In genomic region chr6:124861802-124862201, GRCm38 (mm10) we compare ENCODE assay signal across 16 mouse cellular contexts. TPM values are rescaled to one million over a fixed set of nuclear protein-coding genes. Genes with fewer than 3 reads are reported as not detected.
DNase-seq lines count a peak whose midpoint lies in the region; ATAC-seq and TF ChIP-seq lines count a peak whose summit lies in the region.
"Had no signal": no experiment of that assay in that cellular context is flagged by ENCODE, and none has a peak within 500 bp of the region (broad histone marks: within the 10 kb centered on the region; RNA-seq: fewer than 3 reads in every experiment).

No protein-coding gene starts in this region.

- peaks cover 27% of the 10 kb centered on the region for H3K4me1 ChIP-seq in kidney, embryonic 14.5 days (ENCODE audit: control insufficient read depth, insufficient read depth, low read length)
- peaks cover 4% of the 10 kb centered on the region for H3K4me1 ChIP-seq in cortical plate, adult 2 months (ENCODE audit: control insufficient read depth, insufficient read depth, low read length)
- peaks cover 23% of the 10 kb centered on the region for H3K4me1 ChIP-seq in hindbrain, embryonic 11.5 days (replicated peaks; ENCODE audit: control insufficient read depth, insufficient read depth, low read length)
- peaks cover 79% of the 10 kb centered on the region for H3K4me1 ChIP-seq in midbrain, embryonic 15.5 days
- H3K4me1 ChIP-seq in stomach, postnatal 0 days (replicated peaks; ENCODE audit: control insufficient read depth, insufficient read depth) = no peaks in the 10 kb centered on the region

- WGBS in kidney, embryonic 14.5 days = 20% methylated on average over 3 of the region's 3 CpGs
- 33% methylated on average over 3 of the region's 3 CpGs for WGBS in hindbrain, embryonic 11.5 days
- 46% methylated on average over 3 of the region's 3 CpGs for WGBS in midbrain, embryonic 15.5 days
- WGBS in stomach, postnatal 0 days = 53% methylated on average over 3 of the region's 3 CpGs

- no peak for TF ChIP-seq POLR2A in cortical plate, adult 2 months (IDR thresholded peaks at IDR 0.05; ENCODE audit: extremely low read depth, insufficient read depth, low read length)

- H3K27ac ChIP-seq in kidney, embryonic 14.5 days (ENCODE audit: low read depth, low read length) = no peak overlapping the region
- H3K27ac ChIP-seq in cortical plate, adult 2 months (ENCODE audit: insufficient read depth, low read length) = peak overlapping the region; percentile 27
- H3K27ac ChIP-seq in hindbrain, embryonic 11.5 days (ENCODE audit: low read depth, low read length) = no peak overlapping the region
- H3K27ac ChIP-seq in midbrain, embryonic 15.5 days = peak overlapping the region; percentile 97
- H3K27ac ChIP-seq in stomach, postnatal 0 days (replicated peaks) = no peak overlapping the region
- H3K27ac ChIP-seq: embryonic facial prominence, embryonic 13.5 days; kidney, postnatal 0 days had no signal

- H3K27me3 ChIP-seq in kidney, embryonic 14.5 days (ENCODE audit: control insufficient read depth, insufficient read depth, low read length) = peaks cover 6% of the 10 kb centered on the region
- no peaks in the 10 kb centered on the region for H3K27me3 ChIP-seq in hindbrain, embryonic 11.5 days (ENCODE audit: control insufficient read depth, insufficient read depth, low read length)
- H3K27me3 ChIP-seq in midbrain, embryonic 15.5 days (replicated peaks) = no peaks in the 10 kb centered on the region
- no peaks in the 10 kb centered on the region; the same call in 1 of the 2 replicates for H3K27me3 ChIP-seq in stomach, postnatal 0 days (ENCODE audit: control insufficient read depth, insufficient read depth, low read length)

- DNase-seq in kidney, adult 9 months = no peak
- no peak for DNase-seq in hindbrain, embryonic 11.5 days (ENCODE audit: low spot score)
- no peak for DNase-seq in stomach, postnatal 0 days (ENCODE audit: low spot score)
- no peak for DNase-seq in adrenal gland, adult (ENCODE audit: inconsistent age in 2 of 2, low spot score in 1 of 2)
- DNase-seq in adrenal gland, adult 18-20 months (ENCODE audit: low spot score in 2 of 2) = no peak
- DNase-seq: adrenal gland, adult 8-10 months; lung, postnatal 10 days had no signal

- no peak for TF ChIP-seq CTCF in cortical plate, adult 2 months (IDR thresholded peaks at IDR 0.05; ENCODE audit: extremely low read depth, insufficient read depth, low read length)
- no peak for TF ChIP-seq CTCF in stomach, postnatal 0 days (IDR thresholded peaks at IDR 0.05; ENCODE audit: low read depth)

- no peak overlapping the region for H3K4me3 ChIP-seq in kidney, embryonic 14.5 days (ENCODE audit: low read length)
- H3K4me3 ChIP-seq in cortical plate, adult 2 months (ENCODE audit: insufficient read depth, low read length) = peak overlapping the region; percentile 92
- peak overlapping the region; percentile 8 for H3K4me3 ChIP-seq in hindbrain, embryonic 11.5 days (ENCODE audit: low read depth, low read length)
- H3K4me3 ChIP-seq in midbrain, embryonic 15.5 days = peak overlapping the region; percentile 81
- no peak overlapping the region for H3K4me3 ChIP-seq in stomach, postnatal 0 days (ENCODE audit: low read depth, low read length)

- no peak for ATAC-seq in kidney, embryonic 14.5 days (ENCODE audit: low FRiP score, low TSS enrichment)
- no peak for ATAC-seq in hindbrain, embryonic 11.5 days (ENCODE audit: low FRiP score)
- no peak for ATAC-seq in midbrain, embryonic 15.5 days (replicated peaks)
- ATAC-seq in stomach, postnatal 0 days (ENCODE audit: low FRiP score, low TSS enrichment) = no peak
- ATAC-seq: CD4-positive, CD25-positive, alpha-beta regulatory T cell, adult 4 months; Patski had no signal

- H3K36me3 ChIP-seq in kidney, embryonic 14.5 days (ENCODE audit: control insufficient read depth, insufficient read depth, low read length) = no peaks in the 10 kb centered on the region
- no peaks in the 10 kb centered on the region for H3K36me3 ChIP-seq in hindbrain, embryonic 11.5 days (ENCODE audit: control insufficient read depth, insufficient read depth, low read length)
- H3K36me3 ChIP-seq in midbrain, embryonic 15.5 days (replicated peaks) = no peaks in the 10 kb centered on the region
- H3K36me3 ChIP-seq in stomach, postnatal 0 days (ENCODE audit: control insufficient read depth, insufficient read depth, low read length) = no peaks in the 10 kb centered on the region
- H3K36me3 ChIP-seq: embryonic facial prominence, embryonic 13.5 days had no signal

- H3K9me3 ChIP-seq in kidney, embryonic 14.5 days (ENCODE audit: control insufficient read depth, low read length) = no peaks in the 10 kb centered on the region
- no peaks in the 10 kb centered on the region for H3K9me3 ChIP-seq in hindbrain, embryonic 11.5 days (ENCODE audit: control insufficient read depth, low read length)
- no peaks in the 10 kb centered on the region for H3K9me3 ChIP-seq in midbrain, embryonic 15.5 days
- H3K9me3 ChIP-seq in stomach, postnatal 0 days (ENCODE audit: control insufficient read depth, low read length) = no peaks in the 10 kb centered on the region
- H3K9me3 ChIP-seq: embryonic facial prominence, embryonic 13.5 days had no signal

- no peak for TF ChIP-seq EP300 in stomach, postnatal 0 days (optimal IDR thresholded peaks at IDR 0.05)

- no peak overlapping the region for H3K4me2 ChIP-seq in kidney, embryonic 14.5 days (replicated peaks; ENCODE audit: low read depth, low read length)
- H3K4me2 ChIP-seq in hindbrain, embryonic 11.5 days (replicated peaks; ENCODE audit: low read depth, low read length) = peak overlapping the region; percentile 80
- peak overlapping the region; percentile 75 for H3K4me2 ChIP-seq in midbrain, embryonic 15.5 days
- H3K4me2 ChIP-seq in stomach, postnatal 0 days (replicated peaks; ENCODE audit: low read depth) = no peak overlapping the region

- H3K9ac ChIP-seq in kidney, embryonic 14.5 days (ENCODE audit: low read depth, low read length) = peak overlapping the region; percentile 12; the same call in 1 of the 2 replicates
- H3K9ac ChIP-seq in hindbrain, embryonic 11.5 days (ENCODE audit: low read depth, low read length) = peak overlapping the region; percentile 24; the same call in 1 of the 2 replicates
- peak overlapping the region; percentile 92 for H3K9ac ChIP-seq in midbrain, embryonic 15.5 days
- no peak overlapping the region for H3K9ac ChIP-seq in stomach, postnatal 0 days (ENCODE audit: low read length)
- H3K9ac ChIP-seq: embryonic facial prominence, embryonic 13.5 days had no signal

RNA-seq across cellular contexts. Expression of gene Gpr162, which starts 2.0 kb away (rescaled TPM):
- 0.55 and 1.1 TPM in 2 replicates for polyA plus RNA-seq in kidney, embryonic 14.5 days (2014; fragmentation: Nextera tagmentation; extraction: Ambion mirVana)
- polyA plus RNA-seq in cortical plate, adult 2 months (2012; rRNA removed) = 163 and 187 TPM in 2 replicates
- 1.9 and 2.3 TPM in 2 replicates for polyA plus RNA-seq in hindbrain, embryonic 11.5 days (2014; fragmentation: Nextera tagmentation; extraction: Ambion mirVana)
- 41.0 and 42.0 TPM in 2 replicates for polyA plus RNA-seq in midbrain, embryonic 15.5 days (2015; fragmentation: Nextera tagmentation; extraction: Ambion mirVana)
- 0.45 and 0.87 TPM in 2 replicates for polyA plus RNA-seq in stomach, postnatal 0 days (2015; fragmentation: Nextera tagmentation; extraction: Ambion mirVana)
- total RNA-seq in adrenal gland, adult 18-20 months (2021) = 1 to 10 TPM in 1 of 2 experiments, under 1 TPM in 1; 0.76 to 1.8 TPM
- polyA plus RNA-seq: CD4-positive, CD25-positive, alpha-beta regulatory T cell, adult 4 months had no signal

RNA-seq across cellular contexts. Expression of gene P3h3, which starts 4.2 kb away (rescaled TPM):
- polyA plus RNA-seq in kidney, embryonic 14.5 days (2014; fragmentation: Nextera tagmentation; extraction: Ambion mirVana) = 25.8 and 29.5 TPM in 2 replicates
- 59.6 and 66.5 TPM in 2 replicates for polyA plus RNA-seq in cortical plate, adult 2 months (2012; rRNA removed)
- polyA plus RNA-seq in hindbrain, embryonic 11.5 days (2014; fragmentation: Nextera tagmentation; extraction: Ambion mirVana) = 12.1 and 14.7 TPM in 2 replicates
- 16.1 and 18.1 TPM in 2 replicates for polyA plus RNA-seq in midbrain, embryonic 15.5 days (2015; fragmentation: Nextera tagmentation; extraction: Ambion mirVana)
- polyA plus RNA-seq in stomach, postnatal 0 days (2015; fragmentation: Nextera tagmentation; extraction: Ambion mirVana) = 9.7 and 10.7 TPM in 2 replicates
- 10 to 100 TPM; 24.1 to 24.4 TPM for total RNA-seq in adrenal gland, adult 18-20 months (2021)

RNA-seq across cellular contexts. Expression of gene Gnb3, which starts 21.7 kb away (rescaled TPM):
- 0.84 and 1.3 TPM in 2 replicates for polyA plus RNA-seq in kidney, embryonic 14.5 days (2014; fragmentation: Nextera tagmentation; extraction: Ambion mirVana)
- 0.17 and 0.25 TPM in 2 replicates for polyA plus RNA-seq in cortical plate, adult 2 months (2012; rRNA removed)
- polyA plus RNA-seq in hindbrain, embryonic 11.5 days (2014; fragmentation: Nextera tagmentation; extraction: Ambion mirVana) = 0.22 and 0.64 TPM in 2 replicates
- polyA plus RNA-seq in midbrain, embryonic 15.5 days (2015; fragmentation: Nextera tagmentation; extraction: Ambion mirVana) = 2.6 and 2.8 TPM in 2 replicates
- polyA plus RNA-seq in stomach, postnatal 0 days (2015; fragmentation: Nextera tagmentation; extraction: Ambion mirVana) = 0.53 and 0.98 TPM in 2 replicates
- 1 to 10 TPM; 9.2 to 9.6 TPM for total RNA-seq in adrenal gland, adult 18-20 months (2021)
- total RNA-seq: hematopoietic stem cell, adult 5-6 weeks; liver, adult 2 months had no signal
- polyA plus RNA-seq: CD4-positive, CD25-positive, alpha-beta regulatory T cell, adult 4 months; liver, adult 2 months had no signal

RNA-seq across cellular contexts. Expression of gene Cd4, which starts 26.2 kb away (rescaled TPM):
- polyA plus RNA-seq in kidney, embryonic 14.5 days (2014; fragmentation: Nextera tagmentation; extraction: Ambion mirVana) = 0.16 TPM in 1 of 2 replicates, not detected in the other
- polyA plus RNA-seq in cortical plate, adult 2 months (2012; rRNA removed) = 1.1 and 4.7 TPM in 2 replicates
- polyA plus RNA-seq in hindbrain, embryonic 11.5 days (2014; fragmentation: Nextera tagmentation; extraction: Ambion mirVana) = 0.19 TPM in 1 of 2 replicates, not detected in the other
- polyA plus RNA-seq in midbrain, embryonic 15.5 days (2015; fragmentation: Nextera tagmentation; extraction: Ambion mirVana) = 0.21 and 0.33 TPM in 2 replicates
- 0.45 and 0.65 TPM in 2 replicates for polyA plus RNA-seq in stomach, postnatal 0 days (2015; fragmentation: Nextera tagmentation; extraction: Ambion mirVana)
- 1 to 10 TPM in 1 of 2 experiments, under 1 TPM in 1; 0.36 to 1.8 TPM for total RNA-seq in adrenal gland, adult 18-20 months (2021)
- polyA plus RNA-seq: Patski had no signal

RNA-seq across cellular contexts. Expression of gene Cdca3, which starts 32.5 kb away (rescaled TPM):
- 201 and 232 TPM in 2 replicates for polyA plus RNA-seq in kidney, embryonic 14.5 days (2014; fragmentation: Nextera tagmentation; extraction: Ambion mirVana)
- polyA plus RNA-seq in cortical plate, adult 2 months (2012; rRNA removed) = 2.3 and 2.4 TPM in 2 replicates
- polyA plus RNA-seq in hindbrain, embryonic 11.5 days (2014; fragmentation: Nextera tagmentation; extraction: Ambion mirVana) = 185 and 193 TPM in 2 replicates
- 23.2 and 32.9 TPM in 2 replicates for polyA plus RNA-seq in midbrain, embryonic 15.5 days (2015; fragmentation: Nextera tagmentation; extraction: Ambion mirVana)
- polyA plus RNA-seq in stomach, postnatal 0 days (2015; fragmentation: Nextera tagmentation; extraction: Ambion mirVana) = 43.3 and 52.8 TPM in 2 replicates
- total RNA-seq in adrenal gland, adult 18-20 months (2021) = 1 to 10 TPM in 1 of 2 experiments, under 1 TPM in 1; 0.77 to 2.7 TPM

Comparison
In these comparisons a context has a peak if more than half of its experiments do, and no peak if none do; other contexts are left out.
1. H3K27ac ChIP-seq: peak in cortical plate, adult 2 months (single experiment) and midbrain, embryonic 15.5 days (single experiment); none in kidney, embryonic 14.5 days (single experiment), hindbrain, embryonic 11.5 days (single experiment) and stomach, postnatal 0 days (single experiment).
2. H3K4me2 ChIP-seq: peak in hindbrain, embryonic 11.5 days (single experiment) and midbrain, embryonic 15.5 days (single experiment); none in kidney, embryonic 14.5 days (single experiment) and stomach, postnatal 0 days (single experiment).
3. H3K4me3 ChIP-seq: peak in cortical plate, adult 2 months (single experiment), hindbrain, embryonic 11.5 days (single experiment) and midbrain, embryonic 15.5 days (single experiment); none in kidney, embryonic 14.5 days (single experiment) and stomach, postnatal 0 days (single experiment).
4. RNA of gene Gpr162, which starts 2.0 kb away (polyA plus RNA-seq): 163 to 187 TPM in cortical plate, adult 2 months and 41.0 to 42.0 TPM in midbrain, embryonic 15.5 days; 1.9 to 2.3 TPM in hindbrain, embryonic 11.5 days, 0.55 to 1.1 TPM in kidney, embryonic 14.5 days and 0.45 to 0.87 TPM in stomach, postnatal 0 days; every median in the first group is over 10 times any median in the second.